Mouse (Mus musculus): Measurements from ENCODE around the gene Cand2.

- TF ChIP-seq MAX (IDR thresholded peaks at IDR 0.05) (no peak), CTCF (IDR thresholded peaks at IDR 0.05; ENCODE audit: control insufficient read depth, insufficient read depth, insufficient read length) (no peak), USF1 (IDR thresholded peaks at IDR 0.05; ENCODE audit: low read depth) (no peak)
Observed at GRCm38 (mm10) chr6:115760137-115760536, 14.2 kb upstream of the Cand2 start.

Data from C2C12 (cell line).